Mouse (Mus musculus): ENCODE data around the gene 1700022I11Rik. TPM values are rescaled to one million over a fixed set of nuclear protein-coding genes. Genes with fewer than 3 reads are reported as not detected.
"Not testable (repeated sequence)": the region's sequence is repeated elsewhere in the genome, so short reads cannot be mapped to it uniquely, and the experiment has no call there.

1700022I11Rik gene
- polyA plus RNA-seq, 1 experiment, result not detected

DNA sequence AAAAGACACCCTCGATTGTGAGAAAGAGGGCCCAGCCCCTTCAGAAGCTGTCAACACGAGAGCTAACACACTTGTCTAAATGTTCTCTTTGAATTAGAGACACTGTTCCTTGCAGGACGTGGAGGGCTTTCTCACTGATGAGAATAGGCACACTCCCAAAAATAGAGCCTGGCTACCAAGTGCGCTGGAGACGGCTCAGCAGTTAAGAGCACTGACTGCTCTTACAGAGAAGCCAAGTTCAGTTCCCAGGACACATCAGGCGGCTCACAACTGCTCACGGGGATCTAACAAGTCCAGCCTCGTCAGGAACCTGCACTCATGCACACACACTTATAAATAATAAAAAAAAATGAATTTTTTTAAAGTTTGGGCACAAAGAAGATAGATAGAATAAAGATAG, 10.5 kb upstream of the 1700022I11Rik start:
- no peaks in the 10 kb centered on the region for H3K9me3 ChIP-seq
- H3K27me3 ChIP-seq (replicated peaks), result peaks cover 34% of the 10 kb centered on the region
- H3K4me3 ChIP-seq (replicated peaks), result no peak overlapping the region
- no peaks in the 10 kb centered on the region for H3K36me3 ChIP-seq (replicated peaks; ENCODE audit: low read length)
- H3K4me1 ChIP-seq, result peaks cover 11% of the 10 kb centered on the region
- TF ChIP-seq FLI1 (IDR thresholded peaks at IDR 0.05; ENCODE audit: low read length) (no peak), GATA1 (IDR thresholded peaks at IDR 0.05; ENCODE audit: borderline replicate concordance, low read length) (no peak)

- H3K36me3 ChIP-seq (replicated peaks; ENCODE audit: low read length), result no peaks in the 10 kb centered on the region
- TF ChIP-seq GATA1 (IDR thresholded peaks at IDR 0.05; ENCODE audit: borderline replicate concordance, low read length) (no peak), FLI1 (IDR thresholded peaks at IDR 0.05; ENCODE audit: low read length) (no peak)
- peaks cover 7% of the 10 kb centered on the region; the same call in 1 of the 2 replicates for H3K4me1 ChIP-seq
- H3K9me3 ChIP-seq, result no peaks in the 10 kb centered on the region
- peaks cover 36% of the 10 kb centered on the region for H3K27me3 ChIP-seq (replicated peaks)
- no peak overlapping the region for H3K4me3 ChIP-seq (replicated peaks)
Observed at GRCm38 (mm10) chr4:42959382-42959781, 10.0 kb upstream of the 1700022I11Rik start.

GRCm38 (mm10) chr4:42961592-42961991, 7.8 kb upstream of the 1700022I11Rik start:
- H3K4me3 ChIP-seq (replicated peaks), result no peak overlapping the region
- no peaks in the 10 kb centered on the region for H3K36me3 ChIP-seq (replicated peaks; ENCODE audit: low read length)
- TF ChIP-seq GATA1 (IDR thresholded peaks at IDR 0.05; ENCODE audit: borderline replicate concordance, low read length) (no peak), FLI1 (IDR thresholded peaks at IDR 0.05; ENCODE audit: low read length) (no peak)
- peaks cover 34% of the 10 kb centered on the region for H3K27me3 ChIP-seq (replicated peaks)
- H3K9me3 ChIP-seq, result no peaks in the 10 kb centered on the region
- H3K4me1 ChIP-seq, result peaks cover 23% of the 10 kb centered on the region

DNA sequence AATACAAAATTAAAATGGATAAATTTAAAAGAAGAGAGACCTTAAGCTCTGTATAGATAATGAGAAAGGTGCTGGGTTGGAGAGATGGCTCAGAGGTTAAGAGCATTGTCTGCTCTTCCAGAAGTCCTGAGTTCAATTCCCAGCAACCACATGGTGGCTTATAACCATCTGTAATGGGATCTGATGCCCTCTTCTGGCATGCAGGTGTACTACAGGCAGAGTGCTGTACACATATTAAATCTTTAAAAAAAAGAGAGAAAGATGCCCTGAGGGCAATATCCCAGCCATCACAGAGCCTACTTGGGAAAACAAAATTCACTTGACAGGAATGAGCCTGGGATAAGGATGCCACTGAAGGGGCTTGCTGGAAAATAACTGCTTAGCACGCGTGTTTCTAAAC, 5.9 kb upstream of the 1700022I11Rik start:
- TF ChIP-seq FLI1 (IDR thresholded peaks at IDR 0.05; ENCODE audit: low read length), result no peak
- no peak for TF ChIP-seq GATA1 (IDR thresholded peaks at IDR 0.05; ENCODE audit: borderline replicate concordance, low read length)
- H3K4me3 ChIP-seq (replicated peaks), result no peak overlapping the region
- peaks cover 18% of the 10 kb centered on the region for H3K27me3 ChIP-seq (replicated peaks)
- H3K36me3 ChIP-seq (replicated peaks; ENCODE audit: low read length), result no peaks in the 10 kb centered on the region
- no peaks in the 10 kb centered on the region for H3K9me3 ChIP-seq
- H3K4me1 ChIP-seq, result peaks cover 23% of the 10 kb centered on the region

DNA sequence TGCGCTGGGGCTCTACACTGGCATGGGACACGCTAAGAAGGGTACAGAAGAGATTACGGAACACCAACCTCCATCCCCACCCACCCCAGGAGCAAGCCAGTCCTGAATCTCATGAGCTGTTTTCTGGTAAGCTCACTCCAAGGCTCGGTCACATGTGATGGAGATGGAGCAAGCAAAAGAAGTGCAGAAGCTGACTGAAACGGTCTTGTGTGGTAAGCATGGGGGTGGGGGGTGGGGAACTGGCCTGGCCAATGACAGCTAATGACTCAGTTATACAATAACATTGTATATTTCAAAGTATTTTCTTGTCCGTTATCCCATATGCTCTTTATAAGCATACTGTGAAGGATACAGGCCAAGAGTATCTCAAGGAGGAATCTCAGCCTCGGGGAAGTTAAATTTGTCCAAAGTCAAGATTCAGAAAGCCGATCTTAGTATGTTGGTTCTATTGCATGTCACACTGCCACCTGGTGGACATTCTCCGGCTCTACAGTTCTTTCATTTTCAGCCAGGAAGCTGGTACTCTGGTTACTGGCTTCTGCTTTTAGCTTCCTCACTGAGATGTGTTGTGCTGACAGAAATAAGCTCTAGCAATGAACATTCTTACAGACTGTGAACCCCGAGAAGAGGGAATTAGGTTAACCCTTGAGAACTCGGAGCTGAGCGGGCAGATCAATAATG, 4.2 kb upstream of the 1700022I11Rik start:
- Histone ChIP-seq H3K4me1 (peaks cover 20% of the 10 kb centered on the region), H3K9me3 (no peaks in the 10 kb centered on the region), H3K4me3 (replicated peaks) (peak overlapping the region; percentile 78), H3K27me3 (replicated peaks) (peaks cover 8% of the 10 kb centered on the region), H3K36me3 (replicated peaks; ENCODE audit: low read length) (peaks cover 4% of the 10 kb centered on the region)
- TF ChIP-seq FLI1 (IDR thresholded peaks at IDR 0.05; ENCODE audit: low read length) (no peak), GATA1 (IDR thresholded peaks at IDR 0.05; ENCODE audit: borderline replicate concordance, low read length) (no peak)

GRCm38 (mm10) chr4:42972952-42973351, 3.5 kb downstream of the 1700022I11Rik start:
- no peaks in the 10 kb centered on the region for H3K9me3 ChIP-seq
- H3K36me3 ChIP-seq (replicated peaks; ENCODE audit: low read length), result peaks cover 24% of the 10 kb centered on the region
- peaks cover 2% of the 10 kb centered on the region for H3K27me3 ChIP-seq (replicated peaks)
- H3K4me1 ChIP-seq, result no peaks in the 10 kb centered on the region
- TF ChIP-seq FLI1 (IDR thresholded peaks at IDR 0.05; ENCODE audit: low read length), result no peak
- no peak for TF ChIP-seq GATA1 (IDR thresholded peaks at IDR 0.05; ENCODE audit: borderline replicate concordance, low read length)
- H3K4me3 ChIP-seq (replicated peaks), result no peak overlapping the region

DNA sequence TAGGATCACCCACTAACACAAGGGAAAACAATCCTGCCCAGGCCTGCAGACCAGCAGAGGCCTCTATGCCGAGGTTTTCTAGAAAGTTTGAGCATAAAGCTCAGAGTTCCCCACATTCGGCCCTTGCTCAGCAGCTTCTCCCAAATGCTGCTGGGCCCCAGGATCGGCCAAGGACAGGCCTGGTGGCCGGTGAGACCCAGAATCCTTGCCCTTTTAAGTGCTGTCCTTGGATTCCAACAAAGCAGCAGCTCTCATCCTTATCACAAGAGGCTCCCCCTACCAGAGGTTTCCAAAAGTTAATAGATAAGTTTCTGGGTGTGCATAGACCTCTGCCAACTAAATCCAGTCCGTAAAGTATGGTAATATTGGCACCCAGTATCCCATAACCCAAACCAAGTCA, 4.5 kb downstream of the 1700022I11Rik start:
- H3K27me3 ChIP-seq (replicated peaks), result peaks cover 2% of the 10 kb centered on the region
- no peaks in the 10 kb centered on the region for H3K4me1 ChIP-seq
- no peak overlapping the region for H3K4me3 ChIP-seq (replicated peaks)
- H3K9me3 ChIP-seq, result no peaks in the 10 kb centered on the region
- TF ChIP-seq GATA1 (IDR thresholded peaks at IDR 0.05; ENCODE audit: borderline replicate concordance, low read length) (no peak), FLI1 (IDR thresholded peaks at IDR 0.05; ENCODE audit: low read length) (no peak)
- H3K36me3 ChIP-seq (replicated peaks; ENCODE audit: low read length), result peaks cover 28% of the 10 kb centered on the region

DNA sequence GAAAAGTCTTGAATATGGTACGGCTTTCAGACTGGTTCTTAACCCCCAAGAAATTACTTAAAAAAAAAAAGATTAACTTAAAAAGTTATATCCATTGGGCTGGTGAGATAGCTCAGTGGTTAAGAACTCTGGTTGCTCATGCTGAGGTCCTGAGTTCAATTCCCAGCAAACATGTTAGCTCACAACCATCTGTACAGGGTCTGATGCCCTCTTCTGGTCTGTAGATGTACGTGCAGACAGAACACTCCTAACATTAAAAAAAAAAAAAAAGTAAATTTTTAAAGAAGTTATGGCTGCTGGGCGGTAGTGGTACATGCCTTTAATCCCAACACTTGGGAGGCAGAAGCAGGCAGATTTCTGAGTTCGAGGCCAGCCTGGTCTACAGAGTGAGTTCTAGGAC, 8.7 kb downstream of the 1700022I11Rik start:
- Histone ChIP-seq H3K36me3 (replicated peaks; ENCODE audit: low read length) (peaks cover 58% of the 10 kb centered on the region), H3K4me3 (replicated peaks) (no peak overlapping the region), H3K27me3 (replicated peaks) (no peaks in the 10 kb centered on the region), H3K4me1 (peaks cover 5% of the 10 kb centered on the region; the same call in 1 of the 2 replicates), H3K9me3 (no peaks in the 10 kb centered on the region)
- TF ChIP-seq GATA1 (IDR thresholded peaks at IDR 0.05; ENCODE audit: borderline replicate concordance, low read length) (no peak), FLI1 (IDR thresholded peaks at IDR 0.05; ENCODE audit: low read length) (no peak)

GRCm38 (mm10) chr4:42980467-42980866, 11.1 kb downstream of the 1700022I11Rik start:
- H3K4me1 ChIP-seq; H3K27me3 ChIP-seq (replicated peaks); H3K4me3 ChIP-seq (replicated peaks); H3K9me3 ChIP-seq: not testable (repeated sequence)
- H3K36me3 ChIP-seq (replicated peaks; ENCODE audit: low read length), result peaks cover 76% of the 10 kb centered on the region

GRCm38 (mm10) chr4:42988296-42988695, 18.9 kb downstream of the 1700022I11Rik start:
- Histone ChIP-seq H3K4me3 (replicated peaks) (no peak overlapping the region), H3K27me3 (replicated peaks) (no peaks in the 10 kb centered on the region), H3K4me1 (no peaks in the 10 kb centered on the region; the same call in 1 of the 2 replicates), H3K9me3 (no peaks in the 10 kb centered on the region), H3K36me3 (replicated peaks; ENCODE audit: low read length) (peaks cover 96% of the 10 kb centered on the region)
- no peak for TF ChIP-seq FLI1 (IDR thresholded peaks at IDR 0.05; ENCODE audit: low read length)

DNA sequence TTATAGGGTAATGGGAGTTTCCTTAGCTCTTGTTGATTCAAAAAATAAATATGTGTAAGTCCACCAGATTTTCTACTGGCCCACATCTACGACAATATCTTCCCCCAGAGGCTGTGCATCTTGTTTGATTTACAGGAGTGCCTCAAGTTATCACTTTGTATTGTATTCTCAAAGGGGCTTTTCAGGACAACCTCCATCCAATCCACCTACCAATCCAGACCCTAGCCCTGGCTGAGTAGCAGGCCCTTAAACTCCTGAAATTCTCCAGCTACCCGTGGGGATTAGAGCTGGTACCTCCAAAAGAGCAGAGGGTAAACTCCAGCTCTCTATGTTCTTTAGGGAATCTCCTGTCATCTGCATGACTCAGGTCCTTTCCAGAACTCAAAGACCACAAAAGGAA, 28.6 kb downstream of the 1700022I11Rik start:
- H3K36me3 ChIP-seq (replicated peaks; ENCODE audit: low read length), result peaks cover 52% of the 10 kb centered on the region
- TF ChIP-seq FLI1 (IDR thresholded peaks at IDR 0.05; ENCODE audit: low read length) (no peak), GATA1 (IDR thresholded peaks at IDR 0.05; ENCODE audit: borderline replicate concordance, low read length) (no peak)

More for the DNA sequence above, 28.6 kb downstream of the 1700022I11Rik start:
- Histone ChIP-seq H3K4me3 (replicated peaks) (peak overlapping the region; percentile 88), H3K9me3 (no peaks in the 10 kb centered on the region), H3K4me1 (peaks cover 28% of the 10 kb centered on the region), H3K27me3 (replicated peaks) (no peaks in the 10 kb centered on the region)

Data from megakaryocyte, embryonic 14.5 days (primary cell).